Mouse (Mus musculus) embryonic facial prominence, embryonic 11.5 days (tissue): ENCODE data around the gene Meis1. TPM values are rescaled to one million over a fixed set of nuclear protein-coding genes. Genes with fewer than 3 reads are reported as not detected.

Experiments
- ATAC-seq: fragments of 200-750 bp; cut with Nextera tagmentation; replicated peaks from 2 replicates; pipeline ENCODE4 v1.8.0; 2017; ENCODE audit warnings: low read depth; ENCODE audit not compliant: insufficient number of reproducible peaks, low FRiP score, low TSS enrichment
- DNase-seq: peaks from one replicate; pipeline ENCODE4 v3.0.0-alpha.2; 2015; ENCODE audit warnings: low spot score
- H3K27ac ChIP-seq: fragments of 300-500 bp; sonication (generic); replicated peaks from 2 replicates; pipeline ENCODE4 v1.5.1; 2014; ENCODE audit warnings: mild to moderate bottlenecking, low read depth, low read length, control low read depth
- H3K27me3 ChIP-seq: fragments of 300-500 bp; sonication (generic); 2 replicates; pipeline ENCODE4 v1.6.1; 2014; ENCODE audit warnings: mild to moderate bottlenecking, low read length, moderate library complexity, mixed read lengths; ENCODE audit not compliant: control insufficient read depth, insufficient read depth
- H3K36me3 ChIP-seq: fragments of 300-500 bp; sonication (generic); replicated peaks from 2 replicates; pipeline ENCODE4 v1.6.1; 2014; ENCODE audit warnings: low read depth, mild to moderate bottlenecking, low read length, moderate library complexity, mixed read lengths; ENCODE audit not compliant: control insufficient read depth, insufficient read depth
- H3K4me1 ChIP-seq: fragments of 300-500 bp; sonication (generic); 2 replicates; pipeline ENCODE4 v1.6.1; 2014; ENCODE audit warnings: low read length, mixed read lengths; ENCODE audit not compliant: control insufficient read depth, insufficient read depth
- H3K4me2 ChIP-seq: fragments of 300-500 bp; sonication (generic); 2 replicates; pipeline ENCODE4 v1.6.1; 2014; ENCODE audit warnings: low read depth, mild to moderate bottlenecking, control low read depth, low read length, moderate library complexity
- H3K4me3 ChIP-seq: fragments of 300-500 bp; sonication (generic); 2 replicates; pipeline ENCODE4 v1.5.1; 2014; ENCODE audit warnings: low read depth, low read length, control low read depth
- H3K9ac ChIP-seq: fragments of 300-500 bp; sonication (generic); replicated peaks from 2 replicates; pipeline ENCODE4 v1.6.1; 2014; ENCODE audit warnings: mild to moderate bottlenecking, control low read depth, low read length
- H3K9me3 ChIP-seq: fragments of 300-500 bp; sonication (generic); replicated peaks from 2 replicates; pipeline ENCODE4 v1.6.1; 2016; ENCODE audit warnings: mild to moderate bottlenecking, low read length, inconsistent platforms, mixed read lengths; ENCODE audit not compliant: control insufficient read depth
- WGBS: fragments of 180-500 bp; shearing (Covaris S2); extraction: QIAGEN DNeasy Blood & Tissue Kit; methylation state at CpG from one replicate; pipeline ENCODE4 v1.1.7; 2014; 5-methylcytosine and 5-hydroxymethylcytosine counted together
- polyA plus RNA-seq: library from polyadenylated mRNA; unstranded; fragments of >200 nt; fragmentation: Nextera tagmentation; extraction: Ambion mirVana; gene quantifications from 2 replicates; pipeline ENCODE4 v1.2.1, GENCODE M21; 2014

The Meis1 gene
- polyA plus RNA-seq, 1 experiment from 2014 or later, result 91.2 TPM

DNA sequence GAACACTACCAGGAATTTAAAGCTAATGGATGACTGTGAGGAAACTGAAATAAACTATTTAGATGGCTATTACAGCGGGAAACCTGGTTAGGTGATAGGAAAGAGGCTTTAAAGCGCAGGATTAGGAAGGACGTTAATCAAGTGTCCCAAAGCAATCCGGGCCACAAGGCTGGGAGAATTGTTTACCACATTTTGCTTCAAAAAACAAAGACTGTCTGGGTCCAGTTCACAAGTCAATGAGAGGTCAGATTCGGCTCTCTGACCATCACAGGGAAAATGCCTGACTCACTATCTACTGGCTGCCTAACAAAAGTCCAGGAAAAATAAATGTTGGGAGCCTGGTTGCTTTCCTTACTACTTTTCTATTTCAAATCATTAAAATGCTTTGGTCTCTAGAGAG is 4.6 kb upstream of the Meis1 start:
- WGBS, result 15% methylated on average over 5 of the region's 5 CpGs
- Histone ChIP-seq H3K4me2 (no peak overlapping the region), H3K4me3 (no peak overlapping the region), H3K27ac (no peak overlapping the region), H3K4me1 (no peaks in the 10 kb centered on the region), H3K9me3 (no peaks in the 10 kb centered on the region), H3K9ac (no peak overlapping the region), H3K36me3 (no peaks in the 10 kb centered on the region), H3K27me3 (no peaks in the 10 kb centered on the region)
- ATAC-seq, result no peak
- DNase-seq, result no peak

DNA sequence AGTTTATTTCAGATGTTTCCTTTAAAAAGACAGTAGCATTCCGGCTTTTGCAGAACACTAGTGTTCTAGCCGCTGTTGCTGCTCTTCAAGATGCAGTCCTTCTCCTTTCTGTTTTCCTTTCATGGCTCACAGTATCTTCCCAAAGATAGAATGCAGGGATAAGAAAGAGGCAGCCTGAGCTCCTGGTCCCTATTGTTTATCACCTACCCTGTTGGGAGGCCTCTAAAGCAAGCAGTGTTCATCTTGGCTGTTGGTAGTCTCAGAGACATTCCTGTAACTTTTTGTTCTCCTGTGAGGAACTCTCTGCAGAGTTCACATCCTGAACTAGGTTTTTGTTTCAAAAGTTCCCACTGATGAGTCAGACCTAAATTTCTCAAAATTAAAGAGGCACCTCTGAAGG is 3.8 kb upstream of the Meis1 start:
- DNase-seq (no peak), ATAC-seq (no peak)
- no peak overlapping the region for H3K4me3 ChIP-seq
- no peak overlapping the region for H3K4me2 ChIP-seq
- H3K27ac ChIP-seq, result no peak overlapping the region
- H3K9ac ChIP-seq, result no peak overlapping the region
- no peaks in the 10 kb centered on the region for H3K36me3 ChIP-seq
- no peaks in the 10 kb centered on the region for H3K4me1 ChIP-seq
- 22% methylated on average over 2 of the region's 2 CpGs for WGBS
- H3K9me3 ChIP-seq, result no peaks in the 10 kb centered on the region
- H3K27me3 ChIP-seq, result no peaks in the 10 kb centered on the region

DNA sequence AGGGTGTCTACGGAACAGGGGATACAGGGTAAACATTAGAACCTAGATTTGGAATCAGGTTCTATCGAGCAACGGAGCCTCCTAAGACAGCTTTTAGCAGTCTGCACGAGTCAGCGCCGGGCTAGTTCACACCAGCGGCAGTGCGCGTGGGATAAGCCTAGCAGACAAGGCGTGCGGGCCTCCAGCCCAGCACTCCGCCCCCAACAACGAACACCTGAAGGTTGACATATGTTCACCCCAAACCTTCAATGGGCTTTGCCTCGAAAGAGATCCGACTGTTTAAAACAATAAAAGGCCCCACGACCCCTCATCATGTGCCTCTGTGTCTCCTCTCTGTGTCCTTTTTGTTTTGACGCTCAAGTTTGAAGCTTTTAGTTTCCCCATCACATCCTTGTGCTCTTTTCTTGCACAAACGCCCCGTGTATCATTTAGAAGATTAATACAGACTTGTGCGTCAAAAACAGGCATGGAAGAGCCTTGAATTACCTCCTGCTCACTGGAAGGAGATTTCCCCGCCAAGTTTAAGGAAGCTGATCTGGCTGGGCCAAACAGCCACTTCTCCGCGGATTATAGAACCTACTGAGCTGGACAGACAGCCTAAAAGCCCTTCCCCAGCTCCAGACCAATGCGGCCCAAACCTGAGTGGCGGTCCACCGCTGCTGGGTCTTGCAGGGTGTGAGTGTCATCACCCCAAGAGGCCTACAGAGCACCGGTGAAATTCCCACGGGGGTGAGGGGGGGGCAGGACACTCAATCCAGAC is 2.3 kb upstream of the Meis1 start:
- ATAC-seq, result no peak
- DNase-seq, result peak; percentile 54
- 1% methylated on average over 28 of the region's 28 CpGs for WGBS
- H3K4me2 ChIP-seq, result peak overlapping the region; percentile 47
- no peaks in the 10 kb centered on the region for H3K27me3 ChIP-seq
- H3K27ac ChIP-seq, result peak overlapping the region; percentile 37
- H3K4me3 ChIP-seq, result peak overlapping the region; percentile 62
- H3K9me3 ChIP-seq, result no peaks in the 10 kb centered on the region
- H3K36me3 ChIP-seq, result no peaks in the 10 kb centered on the region
- H3K9ac ChIP-seq, result peak overlapping the region; percentile 37
- no peaks in the 10 kb centered on the region for H3K4me1 ChIP-seq

DNA sequence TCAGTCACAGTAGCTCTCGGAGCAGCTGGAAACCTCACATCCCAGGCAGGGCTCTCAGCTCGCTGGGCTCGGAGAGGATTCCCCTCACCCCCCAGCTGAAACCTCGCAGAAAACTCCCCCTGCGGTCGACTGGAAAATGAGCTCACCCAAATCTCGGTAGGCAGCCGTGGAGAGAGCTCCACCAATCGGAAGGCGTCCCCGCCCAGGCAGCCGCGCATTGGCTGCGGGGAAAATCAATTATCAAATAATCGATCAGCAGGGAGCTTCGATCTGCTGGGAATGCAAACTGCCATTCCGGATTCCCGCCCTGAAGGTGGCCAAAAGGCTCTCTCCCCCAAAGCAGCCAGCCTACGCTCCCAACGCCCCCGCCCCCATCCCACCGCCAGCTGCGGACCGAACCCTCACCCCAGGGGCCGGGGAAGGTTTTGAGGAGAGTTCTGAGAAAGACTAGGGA is 1.6 kb upstream of the Meis1 start:
- Histone ChIP-seq H3K4me1 (no peaks in the 10 kb centered on the region), H3K27ac (peak overlapping the region; percentile 97), H3K9ac (peak overlapping the region; percentile 99), H3K9me3 (no peaks in the 10 kb centered on the region), H3K36me3 (no peaks in the 10 kb centered on the region), H3K27me3 (no peaks in the 10 kb centered on the region), H3K4me3 (peak overlapping the region; percentile 62), H3K4me2 (peak overlapping the region; percentile 90)
- under 1% methylated on average over 25 of the region's 25 CpGs for WGBS
- ATAC-seq (peak; percentile 77), DNase-seq (peak; percentile 98)

DNA sequence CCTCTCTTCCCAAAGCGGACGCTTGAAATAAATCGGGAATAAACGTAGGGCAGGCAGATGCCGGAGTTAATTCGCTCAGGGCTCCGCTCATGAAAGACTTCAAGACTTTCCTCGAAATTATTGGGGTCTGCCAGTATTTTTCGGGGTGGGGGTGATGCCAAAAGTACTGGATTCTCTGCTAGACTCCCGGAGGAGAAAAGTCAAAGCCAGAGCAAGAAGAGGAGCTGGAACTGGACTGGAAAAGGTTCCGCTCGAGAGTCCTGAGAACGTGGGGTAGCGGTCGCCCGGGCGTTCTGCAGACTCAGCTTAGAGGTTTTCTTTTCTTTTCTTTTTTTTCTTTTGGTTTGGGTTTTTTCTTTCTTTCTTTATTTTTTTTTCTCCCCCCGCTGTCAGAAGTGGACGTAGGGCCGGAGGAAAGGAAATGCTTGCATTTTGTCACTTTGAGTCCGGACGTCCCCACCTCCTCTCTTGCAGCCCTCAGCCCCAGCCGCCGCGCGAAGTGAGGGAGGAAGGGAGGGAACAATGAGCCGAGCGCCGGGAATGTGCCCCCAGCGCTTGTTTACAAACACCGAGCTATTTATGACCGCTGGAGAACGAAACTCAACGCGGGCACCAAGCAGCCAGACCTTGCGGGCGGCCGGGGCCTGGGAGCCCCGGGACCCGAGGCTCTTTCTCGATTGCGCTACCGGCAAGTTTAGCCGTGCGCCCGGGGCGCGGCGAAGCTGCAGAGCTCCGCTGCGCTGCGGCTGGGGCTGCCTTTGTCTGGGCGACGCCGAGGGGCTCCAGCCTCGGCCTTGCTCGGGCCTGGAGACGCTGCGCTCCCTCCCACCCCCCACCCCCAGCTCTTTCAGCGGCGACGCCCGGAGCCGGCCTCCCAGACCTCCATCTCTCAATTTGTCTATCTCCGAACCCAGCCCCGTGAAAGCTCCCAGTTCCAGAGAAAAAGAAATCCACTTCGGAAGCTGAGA is 703 bp upstream of the Meis1 start:
- peak overlapping the region; percentile 97 for H3K27ac ChIP-seq
- no peaks in the 10 kb centered on the region for H3K9me3 ChIP-seq
- no peaks in the 10 kb centered on the region; the same call in 1 of the 2 replicates for H3K4me1 ChIP-seq
- peak overlapping the region; percentile 90 for H3K4me2 ChIP-seq
- DNase-seq, result peak; percentile 70
- peak; percentile 56 for ATAC-seq
- peak overlapping the region; percentile 99 for H3K9ac ChIP-seq
- no peaks in the 10 kb centered on the region for H3K36me3 ChIP-seq
- H3K27me3 ChIP-seq, result no peaks in the 10 kb centered on the region
- under 1% methylated on average over 66 of the region's 67 CpGs for WGBS
- H3K4me3 ChIP-seq, result peak overlapping the region; percentile 62

DNA sequence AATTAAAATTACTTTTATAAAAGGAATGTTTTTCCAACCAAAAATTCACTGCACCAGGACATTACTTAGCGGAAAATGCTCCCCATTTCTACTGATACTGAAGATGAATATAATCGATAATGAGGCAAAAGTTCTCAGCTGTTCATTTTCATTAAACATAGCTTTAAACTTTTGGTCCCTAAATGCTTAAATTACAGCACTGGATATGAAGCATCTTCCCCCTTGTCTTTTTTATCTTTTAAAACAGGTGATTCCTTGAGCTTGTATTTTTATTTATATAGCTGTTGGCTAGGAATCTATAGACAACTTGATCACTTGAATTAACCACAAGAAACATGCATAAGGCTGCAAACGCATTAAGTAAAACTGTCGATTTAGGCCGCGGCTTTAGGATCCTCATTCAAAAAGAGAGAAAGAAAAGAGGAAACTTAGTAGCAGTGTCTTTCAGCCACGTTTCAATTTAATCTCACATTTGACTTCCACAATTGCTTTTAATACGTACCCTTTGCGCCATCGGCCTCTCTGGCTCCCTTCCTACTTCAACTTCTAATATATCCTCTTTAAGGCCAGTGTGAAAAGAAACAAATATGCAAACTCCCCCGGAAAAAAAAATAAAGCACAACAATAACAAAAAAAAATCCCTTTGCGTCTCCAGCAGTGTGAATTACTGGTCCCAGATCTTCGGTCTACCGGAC is 919 bp downstream of the Meis1 start:
- H3K9me3 ChIP-seq, result no peaks in the 10 kb centered on the region
- peak overlapping the region; percentile 97 for H3K27ac ChIP-seq
- H3K4me1 ChIP-seq, result no peaks in the 10 kb centered on the region; the same call in 1 of the 2 replicates
- WGBS, result 1% methylated on average over 14 of the region's 14 CpGs
- peak overlapping the region; percentile 99 for H3K9ac ChIP-seq
- DNase-seq, result peak; percentile 23
- H3K4me3 ChIP-seq, result peak overlapping the region; percentile 62
- peaks cover 5% of the 10 kb centered on the region; the same call in 1 of the 2 replicates for H3K27me3 ChIP-seq
- H3K4me2 ChIP-seq, result peak overlapping the region; percentile 90
- no peak for ATAC-seq
- H3K36me3 ChIP-seq, result no peaks in the 10 kb centered on the region

DNA sequence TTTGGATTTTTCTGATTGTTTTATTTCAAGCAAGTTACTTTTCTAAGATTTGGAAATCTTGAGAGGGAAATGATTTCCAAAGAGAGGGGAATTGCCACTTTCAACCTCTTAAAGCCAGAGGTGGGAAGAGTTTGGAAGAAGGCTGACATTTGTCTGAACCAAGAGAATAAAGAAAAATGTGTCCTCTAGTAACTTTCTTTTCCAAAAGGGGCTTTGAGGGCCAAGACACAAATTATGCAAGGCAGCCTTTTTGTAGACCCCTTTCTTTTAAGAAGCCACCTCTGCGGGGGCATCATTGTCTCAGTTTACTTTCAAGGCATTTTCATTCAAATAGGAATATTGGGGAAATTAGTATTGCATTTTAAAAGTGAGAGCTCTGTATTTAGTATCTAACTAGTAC is 1.5 kb downstream of the Meis1 start:
- Histone ChIP-seq H3K9me3 (no peaks in the 10 kb centered on the region), H3K9ac (peak overlapping the region; percentile 89), H3K36me3 (no peaks in the 10 kb centered on the region), H3K27me3 (peaks cover 9% of the 10 kb centered on the region; the same call in 1 of the 2 replicates), H3K4me1 (no peaks in the 10 kb centered on the region; the same call in 1 of the 2 replicates), H3K27ac (peak overlapping the region; percentile 97), H3K4me2 (peak overlapping the region; percentile 82; the same call in 1 of the 2 replicates), H3K4me3 (peak overlapping the region; percentile 62)
- ATAC-seq (no peak), DNase-seq (peak; percentile 36)
- WGBS, result 0% methylated on average over 1 of the region's 1 CpGs
